ENCODE assay signal across 9 mouse cellular contexts in the genomic region with DNA sequence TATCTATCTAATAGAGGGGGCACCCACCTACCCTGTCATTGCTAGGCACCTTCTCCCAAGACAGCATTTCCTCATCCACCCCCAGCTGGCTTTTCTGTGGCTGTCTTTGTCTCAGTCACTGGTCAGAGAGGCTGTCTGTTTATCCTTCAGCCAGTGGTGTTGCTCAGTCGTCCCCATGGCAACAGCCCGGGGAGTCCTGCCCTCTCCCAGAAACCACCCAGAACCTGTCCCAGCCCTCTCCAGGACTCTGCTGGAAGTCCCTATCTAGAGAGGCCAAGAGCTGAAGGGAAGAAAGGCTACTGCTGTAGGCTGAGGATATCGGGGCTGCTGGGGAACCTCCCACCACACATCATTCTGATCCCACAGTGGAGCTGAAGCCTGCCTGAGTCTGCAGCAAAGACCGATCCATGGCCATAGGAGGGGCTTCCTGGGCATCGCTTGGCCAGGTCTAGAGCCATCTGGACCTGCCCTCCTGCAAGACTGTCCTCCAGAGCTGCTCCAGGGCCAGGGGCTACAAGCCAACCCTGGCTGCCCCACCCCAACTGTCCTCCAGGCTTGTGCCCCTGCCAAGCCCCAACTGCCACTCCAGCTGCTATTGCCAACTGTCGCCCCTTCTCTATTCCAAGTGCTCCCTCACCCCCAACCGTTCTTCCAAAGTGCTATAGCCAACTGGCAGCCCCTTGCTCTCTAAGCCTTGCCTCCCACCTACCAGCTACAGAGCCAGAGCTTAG. TPM values are rescaled to one million over a fixed set of nuclear protein-coding genes. Genes with fewer than 3 reads are reported as not detected.
DNase-seq lines count a peak whose midpoint lies in the region; ATAC-seq lines count a peak whose summit lies in the region.
"Had no signal": no experiment of that assay in that cellular context is flagged by ENCODE, and none has a peak within 500 bp of the region (broad histone marks: within the 10 kb centered on the region; RNA-seq: fewer than 3 reads in every experiment).

No protein-coding gene starts in this region.

- H3K9ac ChIP-seq in liver, embryonic 13.5 days: peak overlapping the region; percentile 44
- no peak overlapping the region for H3K9ac ChIP-seq in neural tube, embryonic 11.5 days (ENCODE audit: low read length)
- H3K9ac ChIP-seq: midbrain, embryonic 12.5 days had no signal

- peaks cover 37% of the 10 kb centered on the region for H3K4me1 ChIP-seq in heart, embryonic 10.5 days
- H3K4me1 ChIP-seq in liver, embryonic 13.5 days (replicated peaks): peaks cover 52% of the 10 kb centered on the region
- peaks cover 4% of the 10 kb centered on the region for H3K4me1 ChIP-seq in neural tube, embryonic 11.5 days (ENCODE audit: control insufficient read depth, insufficient read depth, low read length)

- ATAC-seq in liver, embryonic 13.5 days (ENCODE audit: low read depth): peak; percentile 36
- ATAC-seq in neural tube, embryonic 11.5 days (ENCODE audit: insufficient read depth, low FRiP score, low TSS enrichment): no peak

- peak overlapping the region; percentile 23 for H3K4me3 ChIP-seq in heart, embryonic 10.5 days
- H3K4me3 ChIP-seq in liver, embryonic 13.5 days (replicated peaks): no peak overlapping the region
- H3K4me3 ChIP-seq in neural tube, embryonic 11.5 days (ENCODE audit: low read depth, low read length): no peak overlapping the region
- H3K4me3 ChIP-seq: midbrain, embryonic 12.5 days had no signal

- no peaks in the 10 kb centered on the region for H3K9me3 ChIP-seq in heart, embryonic 10.5 days
- no peaks in the 10 kb centered on the region for H3K9me3 ChIP-seq in liver, embryonic 13.5 days (replicated peaks)
- no peaks in the 10 kb centered on the region for H3K9me3 ChIP-seq in neural tube, embryonic 11.5 days (ENCODE audit: control insufficient read depth, low read length)
- H3K9me3 ChIP-seq: midbrain, embryonic 12.5 days had no signal

- DNase-seq in spleen, adult 12 weeks (ENCODE audit: low spot score): peak; percentile 29
- no peak for DNase-seq in spleen, postnatal 14 days (ENCODE audit: low spot score in 2 of 2)
- DNase-seq in cerebellum, postnatal 25 days: peak; percentile 95 to 96
- DNase-seq in heart, embryonic 10.5 days (ENCODE audit: low spot score): peak; percentile 91
- DNase-seq in kidney, adult 8-10 months: peak; percentile 51 to 67
- DNase-seq in liver, embryonic 13.5 days: peak; percentile 65
- DNase-seq in neural tube, embryonic 11.5 days (ENCODE audit: low spot score): peak; percentile 54
- no peak for DNase-seq in thymus, postnatal 4 days

- peak overlapping the region; percentile 65; the same call in 1 of the 2 replicates for H3K27ac ChIP-seq in heart, embryonic 10.5 days
- H3K27ac ChIP-seq in liver, embryonic 13.5 days: peak overlapping the region; percentile 51
- no peak overlapping the region for H3K27ac ChIP-seq in neural tube, embryonic 11.5 days (ENCODE audit: low read depth, low read length)
- H3K27ac ChIP-seq: midbrain, embryonic 12.5 days had no signal

- WGBS in heart, embryonic 10.5 days: 44% methylated on average over 7 of the region's 7 CpGs
- 27% methylated on average over 7 of the region's 7 CpGs for WGBS in liver, embryonic 13.5 days (ENCODE audit: insufficient replicate concordance)
- 52% methylated on average over 7 of the region's 7 CpGs for WGBS in neural tube, embryonic 11.5 days

- no peaks in the 10 kb centered on the region for H3K27me3 ChIP-seq in heart, embryonic 10.5 days (ENCODE audit: insufficient read depth, poor library complexity, severe bottlenecking)
- H3K27me3 ChIP-seq in liver, embryonic 13.5 days: 0 out of 2 replicates have a peak, but pooled peaks cover under 1% of the 10 kb centered on the region
- H3K27me3 ChIP-seq in neural tube, embryonic 11.5 days (ENCODE audit: control insufficient read depth, insufficient read depth, low read length): no peaks in the 10 kb centered on the region

- H3K36me3 ChIP-seq in heart, embryonic 10.5 days: no peaks in the 10 kb centered on the region
- H3K36me3 ChIP-seq in liver, embryonic 13.5 days: no peaks in the 10 kb centered on the region
- no peaks in the 10 kb centered on the region for H3K36me3 ChIP-seq in neural tube, embryonic 11.5 days (ENCODE audit: control insufficient read depth, insufficient read depth, low read length)
- H3K36me3 ChIP-seq: midbrain, embryonic 12.5 days had no signal

- peak overlapping the region; percentile 41 for H3K4me2 ChIP-seq in liver, embryonic 13.5 days
- H3K4me2 ChIP-seq in neural tube, embryonic 11.5 days (ENCODE audit: low read depth): no peak overlapping the region
- H3K4me2 ChIP-seq: midbrain, embryonic 12.5 days had no signal

RNA-seq across cellular contexts. Expression of a gene that starts 3.9 kb away (rescaled TPM):
- 16.5 and 18.5 TPM in 2 replicates for polyA plus RNA-seq in heart, embryonic 10.5 days (2016; fragmentation: Nextera tagmentation; extraction: Ambion mirVana)
- polyA plus RNA-seq in liver, embryonic 13.5 days (2015; fragmentation: Nextera tagmentation; extraction: Ambion mirVana): 10.2 and 10.7 TPM in 2 replicates
- polyA plus RNA-seq in neural tube, embryonic 11.5 days (2014; fragmentation: Nextera tagmentation; extraction: Ambion mirVana): 20.2 and 21.9 TPM in 2 replicates

RNA-seq across cellular contexts. Expression of a gene that starts 29.8 kb away (rescaled TPM):
- polyA plus RNA-seq in heart, embryonic 10.5 days (2016; fragmentation: Nextera tagmentation; extraction: Ambion mirVana): 0.11 TPM in 1 of 2 replicates, not detected in the other
- polyA plus RNA-seq in liver, embryonic 13.5 days (2015; fragmentation: Nextera tagmentation; extraction: Ambion mirVana): 0.06 TPM in 2 replicates
- 0.22 TPM in 1 of 2 replicates, not detected in the other for polyA plus RNA-seq in neural tube, embryonic 11.5 days (2014; fragmentation: Nextera tagmentation; extraction: Ambion mirVana)
- polyA plus RNA-seq: midbrain, embryonic 12.5 days had no signal

RNA-seq across cellular contexts. Expression of a gene that starts 33.8 kb away (rescaled TPM):
- polyA plus RNA-seq in heart, embryonic 10.5 days (2016; fragmentation: Nextera tagmentation; extraction: Ambion mirVana): 130 and 162 TPM in 2 replicates
- polyA plus RNA-seq in liver, embryonic 13.5 days (2015; fragmentation: Nextera tagmentation; extraction: Ambion mirVana): 83.0 and 87.8 TPM in 2 replicates
- polyA plus RNA-seq in neural tube, embryonic 11.5 days (2014; fragmentation: Nextera tagmentation; extraction: Ambion mirVana): 141 and 142 TPM in 2 replicates

RNA-seq across cellular contexts. Expression of a gene that starts 57.1 kb away (rescaled TPM):
- 87.2 and 97.0 TPM in 2 replicates for polyA plus RNA-seq in heart, embryonic 10.5 days (2016; fragmentation: Nextera tagmentation; extraction: Ambion mirVana)
- polyA plus RNA-seq in liver, embryonic 13.5 days (2015; fragmentation: Nextera tagmentation; extraction: Ambion mirVana): 29.6 and 35.7 TPM in 2 replicates
- 107 and 120 TPM in 2 replicates for polyA plus RNA-seq in neural tube, embryonic 11.5 days (2014; fragmentation: Nextera tagmentation; extraction: Ambion mirVana)

Comparison
In these comparisons a context has a peak if more than half of its experiments do, and no peak if none do; other contexts are left out.
1. DNase-seq: peak in spleen, adult 12 weeks (single experiment), cerebellum, postnatal 25 days (2 of 2), heart, embryonic 10.5 days (single experiment), kidney, adult 8-10 months (2 of 2), liver, embryonic 13.5 days (single experiment) and neural tube, embryonic 11.5 days (single experiment); none in spleen, postnatal 14 days (0 of 2) and thymus, postnatal 4 days (single experiment).